Mouse (Mus musculus) forebrain, embryonic 12.5 days (tissue): Measurements from ENCODE around the gene Mrvi1. TPM values are rescaled to one million over a fixed set of nuclear protein-coding genes. Genes with fewer than 3 reads are reported as not detected.

Source experiments
- ATAC-seq: fragments of 200-750 bp; cut with Nextera tagmentation; 2 replicates; pipeline ENCODE4 v1.8.0; 2017; ENCODE audit warnings: moderate TSS enrichment; ENCODE audit not compliant: low FRiP score
- H3K27ac ChIP-seq: fragments of 300-500 bp; sonication (generic); 2 replicates; pipeline ENCODE4 v1.5.1; 2016; ENCODE audit warnings: mild to moderate bottlenecking
- H3K27me3 ChIP-seq: fragments of 300-500 bp; sonication (generic); 2 replicates; pipeline ENCODE4 v1.6.1; 2016; ENCODE audit warnings: mild to moderate bottlenecking
- H3K36me3 ChIP-seq: fragments of 300-500 bp; sonication (generic); replicated peaks from 2 replicates; pipeline ENCODE4 v1.6.1; 2016; ENCODE audit warnings: mild to moderate bottlenecking
- H3K4me1 ChIP-seq: fragments of 300-500 bp; sonication (generic); 2 replicates; pipeline ENCODE4 v1.6.1; 2016
- H3K4me2 ChIP-seq: fragments of 300-500 bp; sonication (generic); 2 replicates; pipeline ENCODE4 v1.6.1; 2016; ENCODE audit warnings: mild to moderate bottlenecking, moderate library complexity
- H3K4me3 ChIP-seq: fragments of 300-500 bp; sonication (generic); replicated peaks from 2 replicates; pipeline ENCODE4 v1.5.1; 2016; ENCODE audit warnings: mild to moderate bottlenecking
- H3K9ac ChIP-seq: fragments of 300-500 bp; sonication (generic); 2 replicates; pipeline ENCODE4 v1.6.1; 2016; ENCODE audit warnings: mild to moderate bottlenecking
- H3K9me3 ChIP-seq: fragments of 300-500 bp; sonication (generic); 2 replicates; pipeline ENCODE4 v1.6.1; 2016
- WGBS: fragments of 180-500 bp; shearing (Covaris S2); methylation state at CpG from one replicate; pipeline ENCODE4 v1.1.7; 2016; 5-methylcytosine and 5-hydroxymethylcytosine counted together
- polyA plus RNA-seq: library from polyadenylated mRNA; unstranded; fragments of >200 nt; fragmentation: Nextera tagmentation; extraction: Ambion mirVana; gene quantifications from 2 replicates; pipeline ENCODE4 v1.2.1, GENCODE M21; 2016

The Mrvi1 gene
- polyA plus RNA-seq, 1 experiment from 2014 or later = 0.96 TPM

DNA sequence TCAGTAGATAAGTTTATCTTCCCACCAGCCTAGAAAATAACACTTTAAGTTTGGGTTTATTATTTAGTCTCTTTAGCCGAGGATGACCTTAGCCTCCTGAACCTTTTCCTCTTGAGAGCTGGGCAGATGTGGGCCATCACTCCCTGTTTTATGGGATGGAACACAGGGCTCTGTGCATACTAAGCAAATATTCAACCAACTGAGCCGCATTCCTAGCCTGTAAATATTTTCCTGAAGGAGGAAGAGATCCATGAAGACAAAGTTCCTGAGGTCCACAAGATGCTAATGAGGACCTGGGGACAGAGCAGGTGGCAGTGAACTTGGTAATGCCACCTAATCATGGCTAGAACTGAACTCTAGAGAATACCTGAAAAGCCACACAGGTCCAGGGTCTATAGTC is 9.5 kb downstream of the Mrvi1 start:
- WGBS = 91% methylated on average over 2 of the region's 2 CpGs
- no peaks in the 10 kb centered on the region for H3K36me3 ChIP-seq
- H3K4me3 ChIP-seq = no peak overlapping the region
- no peaks in the 10 kb centered on the region for H3K4me1 ChIP-seq
- no peak overlapping the region for H3K4me2 ChIP-seq
- no peaks in the 10 kb centered on the region for H3K9me3 ChIP-seq
- no peak overlapping the region for H3K9ac ChIP-seq
- H3K27ac ChIP-seq = no peak overlapping the region
- ATAC-seq = no peak
- H3K27me3 ChIP-seq = no peaks in the 10 kb centered on the region

DNA sequence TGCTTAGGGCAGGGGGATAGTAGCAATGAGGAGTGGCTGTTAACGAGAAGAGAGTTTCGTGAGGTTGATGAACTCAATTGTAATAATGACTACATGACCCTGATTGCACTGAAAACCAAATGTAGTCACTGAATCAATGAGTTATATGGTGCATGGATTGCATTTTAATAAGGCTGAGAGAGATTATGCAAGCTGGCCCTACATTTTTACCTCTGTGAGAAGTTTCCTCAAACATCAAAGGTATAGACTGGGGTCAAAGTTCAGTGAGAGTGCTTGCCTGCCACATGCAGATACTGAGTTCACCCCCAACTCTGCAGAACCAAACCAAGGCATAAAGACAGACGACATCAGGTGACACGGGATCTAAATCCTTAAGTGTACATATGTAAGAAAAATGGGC is 14.9 kb downstream of the Mrvi1 start:
- no peak overlapping the region for H3K9ac ChIP-seq

DNA sequence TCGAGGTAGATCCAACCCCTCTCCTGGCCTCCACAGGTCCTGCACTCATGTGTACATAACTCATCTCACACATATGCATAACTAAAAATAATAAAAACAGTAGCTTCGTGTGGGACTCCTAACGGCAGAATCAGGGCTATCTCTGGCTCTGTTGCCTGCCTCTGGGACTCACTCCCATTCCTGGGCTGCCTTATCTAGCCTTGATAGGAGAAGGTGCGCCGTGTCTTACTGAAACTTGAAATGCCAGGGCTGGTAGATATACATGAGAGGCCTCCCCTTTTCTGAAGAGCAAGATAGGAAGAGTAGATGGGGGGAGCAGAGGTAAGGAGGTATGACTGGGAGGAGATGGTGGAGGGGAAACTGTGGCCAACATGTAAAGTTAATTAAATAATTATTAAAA is 15.4 kb downstream of the Mrvi1 start:
- H3K4me1 ChIP-seq = no peaks in the 10 kb centered on the region; the same call in 1 of the 2 replicates
- ATAC-seq = no peak
- 91% methylated on average over 5 of the region's 5 CpGs for WGBS
- H3K4me3 ChIP-seq = no peak overlapping the region
- H3K9me3 ChIP-seq = no peaks in the 10 kb centered on the region
- no peak overlapping the region for H3K27ac ChIP-seq
- H3K27me3 ChIP-seq = no peaks in the 10 kb centered on the region
- H3K36me3 ChIP-seq = no peaks in the 10 kb centered on the region
- H3K4me2 ChIP-seq = no peak overlapping the region
- H3K9ac ChIP-seq = no peak overlapping the region

More for the DNA sequence above, 14.9 kb downstream of the Mrvi1 start:
- H3K27me3 ChIP-seq = no peaks in the 10 kb centered on the region
- H3K4me3 ChIP-seq = no peak overlapping the region
- H3K9me3 ChIP-seq = no peaks in the 10 kb centered on the region
- no peak overlapping the region for H3K27ac ChIP-seq
- no peaks in the 10 kb centered on the region for H3K36me3 ChIP-seq
- no peak overlapping the region for H3K4me2 ChIP-seq
- ATAC-seq = no peak
- H3K4me1 ChIP-seq = no peaks in the 10 kb centered on the region; the same call in 1 of the 2 replicates
- 75% methylated on average over 4 of the region's 4 CpGs for WGBS

DNA sequence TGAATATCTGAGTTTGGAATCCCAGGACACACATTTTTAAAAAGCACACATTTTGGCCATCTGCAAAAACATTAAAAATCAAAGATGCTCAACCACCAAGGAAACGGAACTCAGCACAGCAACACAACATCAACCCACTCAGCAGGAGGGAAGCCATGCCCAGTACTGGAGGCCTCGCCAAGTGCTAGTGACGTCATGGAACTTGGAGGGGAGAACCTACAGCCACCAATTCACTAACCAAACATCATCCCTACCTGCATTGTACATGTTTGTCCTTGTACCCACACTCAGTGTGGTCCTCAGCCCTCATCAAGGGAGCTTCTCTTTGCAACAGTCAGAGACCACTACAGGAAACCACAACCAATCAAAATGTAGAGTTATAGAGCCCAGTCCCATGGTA is 16.9 kb downstream of the Mrvi1 start:
- Histone ChIP-seq H3K9ac (no peak overlapping the region), H3K4me2 (no peak overlapping the region), H3K27ac (no peak overlapping the region), H3K27me3 (no peaks in the 10 kb centered on the region), H3K9me3 (no peaks in the 10 kb centered on the region), H3K4me1 (no peaks in the 10 kb centered on the region; the same call in 1 of the 2 replicates), H3K4me3 (no peak overlapping the region), H3K36me3 (no peaks in the 10 kb centered on the region)
- no peak for ATAC-seq
- 84% methylated on average over 3 of the region's 3 CpGs for WGBS

- Histone ChIP-seq H3K9me3 (no peaks in the 10 kb centered on the region), H3K4me1 (no peaks in the 10 kb centered on the region; the same call in 1 of the 2 replicates), H3K36me3 (no peaks in the 10 kb centered on the region), H3K27ac (no peak overlapping the region), H3K4me2 (no peak overlapping the region), H3K4me3 (no peak overlapping the region), H3K27me3 (no peaks in the 10 kb centered on the region), H3K9ac (no peak overlapping the region)
- 78% methylated on average over 3 of the region's 3 CpGs for WGBS
- ATAC-seq = no peak
Observed at GRCm38 (mm10) chr7:110963655-110963997, 18.6 kb downstream of the Mrvi1 start.

DNA sequence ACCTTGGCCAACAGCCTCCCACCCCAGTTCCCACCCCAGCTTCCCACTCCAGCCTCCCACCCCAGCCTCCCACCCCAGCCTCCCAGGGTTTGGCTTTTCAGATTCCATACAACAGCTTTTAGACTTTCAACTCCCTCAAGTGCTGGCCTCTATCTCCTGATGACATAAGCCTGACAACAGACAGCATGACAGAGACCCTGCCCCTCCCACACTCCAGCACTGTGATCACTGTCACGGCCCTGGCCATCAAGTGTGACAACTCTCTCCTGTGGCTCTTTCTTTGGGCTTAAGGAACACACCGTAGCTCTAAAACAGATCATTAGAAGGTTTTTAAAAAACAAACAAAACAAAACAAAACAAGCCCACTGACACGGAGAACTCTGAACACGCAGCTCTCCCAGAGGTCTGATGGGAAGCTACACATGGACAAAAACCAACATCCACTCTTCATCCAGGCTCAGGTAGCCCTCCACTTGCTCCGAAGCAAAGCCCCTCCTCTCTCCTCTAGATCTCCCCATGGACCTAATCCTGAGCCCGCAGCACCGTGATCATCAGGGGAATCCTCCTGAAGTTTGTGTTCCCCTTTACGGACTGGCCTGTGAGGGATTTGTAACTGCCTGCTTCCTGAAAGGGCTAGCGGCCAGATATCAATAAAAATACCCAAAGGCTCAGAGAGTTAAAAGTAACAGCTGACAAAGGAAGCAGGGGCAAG is 19.2 kb downstream of the Mrvi1 start:
- Histone ChIP-seq H3K27me3 (no peaks in the 10 kb centered on the region), H3K4me3 (no peak overlapping the region), H3K9ac (no peak overlapping the region), H3K27ac (no peak overlapping the region), H3K9me3 (no peaks in the 10 kb centered on the region), H3K4me2 (no peak overlapping the region), H3K4me1 (no peaks in the 10 kb centered on the region; the same call in 1 of the 2 replicates), H3K36me3 (no peaks in the 10 kb centered on the region)
- WGBS = 77% methylated on average over 9 of the region's 9 CpGs
- no peak for ATAC-seq

GRCm38 (mm10) chr7:110962497-110962896 is 19.8 kb downstream of the Mrvi1 start:
- no peaks in the 10 kb centered on the region for H3K27me3 ChIP-seq
- WGBS = 88% methylated on average over 3 of the region's 3 CpGs
- H3K36me3 ChIP-seq = no peaks in the 10 kb centered on the region
- H3K9ac ChIP-seq = no peak overlapping the region
- no peak overlapping the region for H3K4me2 ChIP-seq
- no peaks in the 10 kb centered on the region for H3K9me3 ChIP-seq
- no peaks in the 10 kb centered on the region; the same call in 1 of the 2 replicates for H3K4me1 ChIP-seq
- H3K4me3 ChIP-seq = no peak overlapping the region
- H3K27ac ChIP-seq = no peak overlapping the region
- ATAC-seq = no peak

- H3K27me3 ChIP-seq = no peaks in the 10 kb centered on the region
- H3K4me3 ChIP-seq = no peak overlapping the region
- H3K9me3 ChIP-seq = no peaks in the 10 kb centered on the region
- 92% methylated on average over 14 of the region's 14 CpGs for WGBS
- H3K4me1 ChIP-seq = no peaks in the 10 kb centered on the region
- H3K9ac ChIP-seq = no peak overlapping the region
- H3K4me2 ChIP-seq = no peak overlapping the region
- no peak for ATAC-seq
- no peak overlapping the region for H3K27ac ChIP-seq
- H3K36me3 ChIP-seq = no peaks in the 10 kb centered on the region
Observed at GRCm38 (mm10) chr7:110956422-110957170, 25.7 kb downstream of the Mrvi1 start.

- H3K4me2 ChIP-seq = no peak overlapping the region
- ATAC-seq = no peak
- H3K27me3 ChIP-seq = no peaks in the 10 kb centered on the region
- H3K9me3 ChIP-seq = no peaks in the 10 kb centered on the region
- H3K4me1 ChIP-seq = no peaks in the 10 kb centered on the region
- WGBS = 88% methylated on average over 2 of the region's 2 CpGs
- no peak overlapping the region for H3K4me3 ChIP-seq
- H3K9ac ChIP-seq = no peak overlapping the region
- no peaks in the 10 kb centered on the region for H3K36me3 ChIP-seq
- no peak overlapping the region for H3K27ac ChIP-seq
Observed at GRCm38 (mm10) chr7:110955576-110955975, 26.7 kb downstream of the Mrvi1 start.

GRCm38 (mm10) chr7:110954072-110954858 is 28.0 kb downstream of the Mrvi1 start:
- no peak overlapping the region for H3K27ac ChIP-seq

GRCm38 (mm10) chr7:110953210-110953609 is 29.1 kb downstream of the Mrvi1 start:
- H3K27me3 ChIP-seq = no peaks in the 10 kb centered on the region
- no peak overlapping the region for H3K4me2 ChIP-seq
- no peak overlapping the region for H3K4me3 ChIP-seq
- H3K4me1 ChIP-seq = no peaks in the 10 kb centered on the region
- ATAC-seq = no peak
- H3K9me3 ChIP-seq = no peaks in the 10 kb centered on the region
- H3K27ac ChIP-seq = no peak overlapping the region
- H3K9ac ChIP-seq = no peak overlapping the region
- 91% methylated on average over 1 of the region's 1 CpGs for WGBS
- no peaks in the 10 kb centered on the region for H3K36me3 ChIP-seq

More at GRCm38 (mm10) chr7:110954072-110954858, 28.0 kb downstream of the Mrvi1 start:
- Histone ChIP-seq H3K4me2 (no peak overlapping the region), H3K36me3 (no peaks in the 10 kb centered on the region), H3K4me3 (no peak overlapping the region), H3K27me3 (no peaks in the 10 kb centered on the region), H3K4me1 (no peaks in the 10 kb centered on the region), H3K9me3 (no peaks in the 10 kb centered on the region), H3K9ac (no peak overlapping the region)
- ATAC-seq = no peak
- WGBS = 89% methylated on average over 6 of the region's 6 CpGs

- no peak overlapping the region for H3K4me3 ChIP-seq
- no peaks in the 10 kb centered on the region for H3K4me1 ChIP-seq
- no peak for ATAC-seq
- no peak overlapping the region for H3K4me2 ChIP-seq
- H3K9me3 ChIP-seq = no peaks in the 10 kb centered on the region
- no peak overlapping the region for H3K27ac ChIP-seq
- H3K9ac ChIP-seq = no peak overlapping the region
- H3K36me3 ChIP-seq = no peaks in the 10 kb centered on the region
- H3K27me3 ChIP-seq = no peaks in the 10 kb centered on the region
Observed at GRCm38 (mm10) chr7:110950621-110950925, 31.7 kb downstream of the Mrvi1 start.
